Mouse (Mus musculus) neural tube, embryonic 12.5 days (tissue): ENCODE measurements around the gene Klf6. TPM values are rescaled to one million over a fixed set of nuclear protein-coding genes. Genes with fewer than 3 reads are reported as not detected.
A peak's percentile ranks its signal among the peaks of the same experiment; 100 is the strongest.

ENCODE experiments used
- ATAC-seq: fragments of 200-750 bp; cut with Nextera tagmentation; 2 replicates; pipeline ENCODE4 v1.8.0; 2017; ENCODE audit warnings: low read depth, mild to moderate bottlenecking, moderate TSS enrichment, moderate library complexity; ENCODE audit not compliant: low FRiP score
- H3K27ac ChIP-seq: fragments of 300-500 bp; sonication (generic); 2 replicates; pipeline ENCODE4 v1.5.1; 2016
- H3K27me3 ChIP-seq: fragments of 300-500 bp; sonication (generic); replicated peaks from 2 replicates; pipeline ENCODE4 v1.6.1; 2016; ENCODE audit warnings: mild to moderate bottlenecking
- H3K36me3 ChIP-seq: fragments of 300-500 bp; sonication (generic); 2 replicates; pipeline ENCODE4 v1.6.1; 2016; ENCODE audit warnings: mild to moderate bottlenecking
- H3K4me1 ChIP-seq: fragments of 300-500 bp; sonication (generic); 2 replicates; pipeline ENCODE4 v1.6.1; 2016
- H3K4me2 ChIP-seq: fragments of 300-500 bp; sonication (generic); replicated peaks from 2 replicates; pipeline ENCODE4 v1.6.1; 2016; ENCODE audit warnings: mild to moderate bottlenecking
- H3K4me3 ChIP-seq: fragments of 300-500 bp; sonication (generic); 2 replicates; pipeline ENCODE4 v1.5.1; 2016
- H3K9ac ChIP-seq: fragments of 300-500 bp; sonication (generic); 2 replicates; pipeline ENCODE4 v1.6.1; 2016; ENCODE audit warnings: mild to moderate bottlenecking
- H3K9me3 ChIP-seq: fragments of 300-500 bp; sonication (generic); 2 replicates; pipeline ENCODE4 v1.6.1; 2016; ENCODE audit warnings: mild to moderate bottlenecking
- WGBS: fragments of 180-500 bp; shearing (Covaris S2); methylation state at CpG from one replicate; pipeline ENCODE4 v1.1.7; 2016; 5-methylcytosine and 5-hydroxymethylcytosine counted together
- polyA plus RNA-seq: library from polyadenylated mRNA; unstranded; fragments of >200 nt; fragmentation: Nextera tagmentation; extraction: Ambion mirVana; gene quantifications from 2 replicates; pipeline ENCODE4 v1.2.1, GENCODE M21; 2016

Klf6 gene
- polyA plus RNA-seq: 68.1 and 70.8 TPM in 2 replicates

- ATAC-seq: peak; percentile 99
- H3K4me2 ChIP-seq: peak within 1 kb of the TSS; percentile 67
- peak within 1 kb of the TSS; percentile 61 for H3K4me3 ChIP-seq
- no peaks in the 10 kb centered on the region for H3K27me3 ChIP-seq
- H3K9ac ChIP-seq: peak within 1 kb of the TSS; percentile 86
- H3K9me3 ChIP-seq: no peaks in the 10 kb centered on the region
- H3K36me3 ChIP-seq: peaks cover 16% of the 10 kb centered on the region
- H3K27ac ChIP-seq: peak within 1 kb of the TSS; percentile 97
- under 1% methylated on average over 58 of the region's 60 CpGs for WGBS
- H3K4me1 ChIP-seq: peaks cover 17% of the 10 kb centered on the region; the same call in 1 of the 2 replicates
These were observed at the start of gene Klf6 for GRCm38 (mm10) chr13:5861157-5862002. Klf6 (plus strand) TSS chr13:5861482.

DNA sequence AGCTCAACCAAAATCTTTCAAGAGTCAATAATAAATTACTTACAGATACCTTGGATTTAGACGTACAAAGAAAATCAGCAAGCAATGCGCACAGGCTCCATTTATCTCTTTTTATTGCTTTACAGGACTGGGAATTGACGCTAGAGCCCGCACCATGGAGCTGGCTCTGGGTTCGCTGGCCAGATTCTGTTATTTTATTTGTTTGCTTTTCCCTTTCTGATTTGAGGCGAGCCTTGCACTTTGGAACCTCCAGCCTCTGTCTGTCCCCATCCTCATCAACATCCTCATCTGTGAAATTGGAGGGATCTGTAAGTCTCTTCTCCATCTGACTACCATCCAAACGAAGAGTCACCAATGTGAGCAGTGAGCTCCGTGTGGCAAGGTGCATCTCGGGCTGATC is 47.8 kb upstream of the Klf6 start:
- WGBS: 83% methylated on average over 9 of the region's 9 CpGs
- H3K4me3 ChIP-seq: no peak overlapping the region
- no peak overlapping the region for H3K9ac ChIP-seq
- H3K27me3 ChIP-seq: no peaks in the 10 kb centered on the region
- no peaks in the 10 kb centered on the region for H3K36me3 ChIP-seq
- no peak overlapping the region for H3K27ac ChIP-seq
- H3K4me1 ChIP-seq: no peaks in the 10 kb centered on the region
- no peaks in the 10 kb centered on the region for H3K9me3 ChIP-seq
- no peak overlapping the region for H3K4me2 ChIP-seq
- no peak for ATAC-seq

- Histone ChIP-seq H3K9me3 (no peaks in the 10 kb centered on the region), H3K9ac (no peak overlapping the region), H3K27ac (no peak overlapping the region), H3K4me1 (peaks cover 3% of the 10 kb centered on the region; the same call in 1 of the 2 replicates), H3K4me2 (no peak overlapping the region), H3K36me3 (no peaks in the 10 kb centered on the region), H3K4me3 (no peak overlapping the region), H3K27me3 (no peaks in the 10 kb centered on the region)
- ATAC-seq: no peak
- 84% methylated on average over 3 of the region's 3 CpGs for WGBS
These were observed 44.0 kb upstream of the Klf6 start for GRCm38 (mm10) chr13:5817250-5817649.

- no peak for ATAC-seq
- peaks cover 3% of the 10 kb centered on the region; the same call in 1 of the 2 replicates for H3K4me1 ChIP-seq
- no peak overlapping the region for H3K4me3 ChIP-seq
- 38% methylated on average over 3 of the region's 3 CpGs for WGBS
- H3K9me3 ChIP-seq: no peaks in the 10 kb centered on the region
- no peak overlapping the region for H3K4me2 ChIP-seq
- H3K9ac ChIP-seq: no peak overlapping the region
- H3K27ac ChIP-seq: no peak overlapping the region
- no peaks in the 10 kb centered on the region for H3K27me3 ChIP-seq
- H3K36me3 ChIP-seq: no peaks in the 10 kb centered on the region
These were observed 42.1 kb upstream of the Klf6 start for GRCm38 (mm10) chr13:5819173-5819572.

GRCm38 (mm10) chr13:5822586-5822985 is 38.7 kb upstream of the Klf6 start:
- Histone ChIP-seq H3K27ac (no peak overlapping the region), H3K36me3 (no peaks in the 10 kb centered on the region), H3K4me1 (peaks cover 3% of the 10 kb centered on the region; the same call in 1 of the 2 replicates), H3K27me3 (no peaks in the 10 kb centered on the region), H3K4me3 (no peak overlapping the region), H3K4me2 (no peak overlapping the region), H3K9me3 (no peaks in the 10 kb centered on the region), H3K9ac (no peak overlapping the region)
- ATAC-seq: no peak
- WGBS: 71% methylated on average over 11 of the region's 11 CpGs

DNA sequence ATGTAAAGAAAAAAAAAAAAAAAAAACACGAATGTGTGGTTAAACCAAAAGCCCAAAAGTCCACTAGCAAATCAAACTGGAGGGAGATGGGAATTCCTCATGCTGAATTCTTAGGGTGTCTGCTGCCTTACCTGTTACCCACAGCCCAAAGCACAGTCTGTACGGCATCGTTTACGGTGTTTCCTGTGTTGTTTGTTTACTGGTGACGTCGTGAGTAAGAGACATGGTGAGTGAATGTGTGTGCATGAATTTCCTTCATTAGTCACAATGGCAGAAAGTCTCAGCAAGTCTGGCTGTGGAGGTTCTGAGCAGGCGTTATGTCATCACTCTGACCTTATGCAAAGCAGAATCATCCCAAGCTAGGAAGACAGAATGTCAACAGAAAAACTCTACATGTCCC is 38.1 kb upstream of the Klf6 start:
- no peak overlapping the region for H3K4me2 ChIP-seq
- H3K27ac ChIP-seq: no peak overlapping the region
- no peaks in the 10 kb centered on the region for H3K36me3 ChIP-seq
- no peak overlapping the region for H3K9ac ChIP-seq
- H3K4me3 ChIP-seq: no peak overlapping the region
- H3K27me3 ChIP-seq: no peaks in the 10 kb centered on the region
- 86% methylated on average over 7 of the region's 7 CpGs for WGBS
- H3K9me3 ChIP-seq: no peaks in the 10 kb centered on the region
- no peak for ATAC-seq
- H3K4me1 ChIP-seq: peaks cover 3% of the 10 kb centered on the region; the same call in 1 of the 2 replicates

- no peak overlapping the region for H3K9ac ChIP-seq
- H3K4me1 ChIP-seq: peaks cover 3% of the 10 kb centered on the region; the same call in 1 of the 2 replicates
- ATAC-seq: no peak
- H3K27me3 ChIP-seq: no peaks in the 10 kb centered on the region
- H3K4me2 ChIP-seq: no peak overlapping the region
- H3K36me3 ChIP-seq: no peaks in the 10 kb centered on the region
- no peak overlapping the region for H3K27ac ChIP-seq
- WGBS: 79% methylated on average over 8 of the region's 8 CpGs
- no peaks in the 10 kb centered on the region for H3K9me3 ChIP-seq
- no peak overlapping the region for H3K4me3 ChIP-seq
These were observed 37.0 kb upstream of the Klf6 start for GRCm38 (mm10) chr13:5824189-5824815.

- ATAC-seq: no peak
- WGBS: 78% methylated on average over 9 of the region's 9 CpGs
- H3K27ac ChIP-seq: no peak overlapping the region
These were observed 35.0 kb upstream of the Klf6 start for GRCm38 (mm10) chr13:5826170-5826827.

DNA sequence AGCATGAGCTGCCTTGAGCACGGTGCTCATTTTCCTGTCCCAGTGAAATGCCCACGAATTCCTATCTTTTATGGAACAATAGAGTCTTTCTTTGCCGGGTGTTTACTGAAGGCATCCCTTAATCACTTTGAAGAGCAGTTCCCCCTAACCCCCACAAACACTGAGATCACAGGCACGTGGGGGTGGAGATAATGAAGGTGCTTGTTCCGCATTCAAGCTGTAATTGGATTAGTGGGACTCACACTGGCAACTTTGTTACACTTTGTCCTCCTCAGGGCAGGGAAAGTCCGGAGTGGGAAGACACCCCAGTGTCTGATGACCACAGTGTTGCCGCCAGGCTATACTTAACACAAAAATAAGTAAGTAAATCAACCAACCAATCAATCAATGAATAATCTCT is 29.3 kb upstream of the Klf6 start:
- Histone ChIP-seq H3K9me3 (no peaks in the 10 kb centered on the region), H3K4me1 (no peaks in the 10 kb centered on the region), H3K36me3 (no peaks in the 10 kb centered on the region), H3K27me3 (no peaks in the 10 kb centered on the region), H3K27ac (no peak overlapping the region), H3K4me2 (no peak overlapping the region), H3K9ac (no peak overlapping the region), H3K4me3 (no peak overlapping the region)
- ATAC-seq: no peak
- WGBS: 8% methylated on average over 7 of the region's 7 CpGs

More at GRCm38 (mm10) chr13:5826170-5826827, 35.0 kb upstream of the Klf6 start:
- H3K4me2 ChIP-seq: no peak overlapping the region
- H3K36me3 ChIP-seq: no peaks in the 10 kb centered on the region
- no peak overlapping the region for H3K4me3 ChIP-seq
- no peaks in the 10 kb centered on the region for H3K27me3 ChIP-seq
- peaks cover 3% of the 10 kb centered on the region; the same call in 1 of the 2 replicates for H3K4me1 ChIP-seq
- H3K9me3 ChIP-seq: no peaks in the 10 kb centered on the region
- no peak overlapping the region for H3K9ac ChIP-seq

GRCm38 (mm10) chr13:5837174-5837777 is 24.0 kb upstream of the Klf6 start:
- H3K4me1 ChIP-seq: no peaks in the 10 kb centered on the region
- no peak for ATAC-seq
- H3K4me3 ChIP-seq: no peak overlapping the region
- H3K4me2 ChIP-seq: no peak overlapping the region
- no peaks in the 10 kb centered on the region for H3K9me3 ChIP-seq
- 79% methylated on average over 4 of the region's 4 CpGs for WGBS
- no peaks in the 10 kb centered on the region for H3K27me3 ChIP-seq
- no peak overlapping the region for H3K9ac ChIP-seq
- no peaks in the 10 kb centered on the region for H3K36me3 ChIP-seq
- H3K27ac ChIP-seq: no peak overlapping the region

- H3K36me3 ChIP-seq: no peaks in the 10 kb centered on the region
- H3K27ac ChIP-seq: no peak overlapping the region
- no peaks in the 10 kb centered on the region for H3K4me1 ChIP-seq
- H3K27me3 ChIP-seq: no peaks in the 10 kb centered on the region
- no peaks in the 10 kb centered on the region for H3K9me3 ChIP-seq
- no peak overlapping the region for H3K9ac ChIP-seq
- no peak overlapping the region for H3K4me3 ChIP-seq
- no peak for ATAC-seq
- 93% methylated on average over 6 of the region's 6 CpGs for WGBS
- H3K4me2 ChIP-seq: no peak overlapping the region
These were observed 19.9 kb upstream of the Klf6 start for GRCm38 (mm10) chr13:5841418-5841817.

GRCm38 (mm10) chr13:5842911-5843310 is 18.4 kb upstream of the Klf6 start:
- no peaks in the 10 kb centered on the region for H3K27me3 ChIP-seq
- no peak overlapping the region for H3K9ac ChIP-seq
- H3K4me1 ChIP-seq: no peaks in the 10 kb centered on the region
- WGBS: 46% methylated on average over 5 of the region's 5 CpGs
- no peak overlapping the region for H3K4me2 ChIP-seq
- no peaks in the 10 kb centered on the region for H3K36me3 ChIP-seq
- H3K27ac ChIP-seq: no peak overlapping the region
- H3K9me3 ChIP-seq: no peaks in the 10 kb centered on the region
- H3K4me3 ChIP-seq: no peak overlapping the region
- ATAC-seq: no peak
